Mouse (Mus musculus): ENCODE data around the gene Nrl.

DNA sequence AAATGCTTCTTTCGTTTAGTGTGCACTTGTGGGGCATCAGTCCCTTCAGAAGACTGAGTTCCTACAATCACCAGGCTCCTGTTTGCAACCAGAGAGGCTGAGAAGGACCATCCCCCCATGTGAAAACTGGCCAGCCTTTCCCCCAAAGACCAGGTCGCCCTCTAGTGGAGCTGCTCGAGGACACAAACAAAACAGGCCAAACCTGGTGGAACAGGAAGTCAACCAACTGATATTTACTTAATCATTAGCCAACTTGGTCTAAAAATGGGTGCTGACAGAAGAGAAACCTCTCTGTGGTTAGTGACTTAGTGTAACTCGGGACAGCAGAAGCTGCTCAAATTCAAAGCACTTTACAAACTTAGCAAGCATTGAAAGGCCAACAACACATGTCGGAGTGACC is 32.2 kb upstream of the Nrl start:
- TF ChIP-seq CTCF (IDR thresholded peaks at IDR 0.05; ENCODE audit: low read depth) (peak; percentile 96), EP300 (IDR thresholded peaks at IDR 0.05; ENCODE audit: low read depth) (0 out of 2 replicates have a peak, but pooled peaks have one; percentile 10)
